ENCODE assay signal across 23 mouse cellular contexts in genomic region chr5:53296961-53297360, GRCm38 (mm10). TPM values are rescaled to one million over a fixed set of nuclear protein-coding genes. Genes with fewer than 3 reads are reported as not detected.
DNase-seq lines count a peak whose midpoint lies in the region; ATAC-seq and TF ChIP-seq lines count a peak whose summit lies in the region.
"Had no signal": no experiment of that assay in that cellular context is flagged by ENCODE, and none has a peak within 500 bp of the region (broad histone marks: within the 10 kb centered on the region; RNA-seq: fewer than 3 reads in every experiment).

No protein-coding gene starts in this region.

- no peak overlapping the region for H3K4me3 ChIP-seq in hindbrain, embryonic 14.5 days (replicated peaks; ENCODE audit: low read length)
- H3K4me3 ChIP-seq in gastrocnemius, adult 2 months, result no peak overlapping the region
- H3K4me3 ChIP-seq: forebrain, embryonic 10.5 days; heart, adult 2 months; hindbrain, embryonic 12.5 days; intestine, embryonic 15.5 days had no signal

- no peak; the same call in 1 of the 2 replicates for ATAC-seq in cerebellum, adult (ENCODE audit: insufficient number of reproducible peaks, low FRiP score, low TSS enrichment)
- no peak for ATAC-seq in hindbrain, embryonic 14.5 days (ENCODE audit: low FRiP score)
- ATAC-seq: forebrain, embryonic 14.5 days; forebrain, postnatal 0 days; hindbrain, embryonic 16.5 days; intestine, embryonic 15.5 days; Patski had no signal

- peak; percentile 25 for DNase-seq in cerebellum, adult 11 months
- peak; percentile 25 for DNase-seq in heart, adult 11 months
- DNase-seq in heart, adult 9 months (ENCODE audit: low spot score in 2 of 2), result no peak
- peak; percentile 65 to 71 for DNase-seq in cerebellum, postnatal 10 days
- peak; percentile 55 to 60 for DNase-seq in cerebellum, postnatal 36 days
- no peak for DNase-seq in hindbrain, embryonic 14.5 days (ENCODE audit: low spot score)
- DNase-seq in gastrocnemius, adult 2 months, result no peak
- DNase-seq: adrenal gland, postnatal 10 days; forebrain, postnatal 0 days; gastrocnemius, postnatal 25 days; heart, adult 2 months; kidney, adult 11 months; kidney, adult 9 months had no signal

- 93% methylated on average over 4 of the region's 4 CpGs for WGBS in hindbrain, embryonic 14.5 days

- no peaks in the 10 kb centered on the region for H3K9me3 ChIP-seq in hindbrain, embryonic 14.5 days (ENCODE audit: control insufficient read depth, low read length)
- H3K9me3 ChIP-seq: forebrain, embryonic 10.5 days; G1E; hindbrain, embryonic 12.5 days; intestine, embryonic 15.5 days had no signal

- H3K36me3 ChIP-seq in hindbrain, embryonic 14.5 days (replicated peaks; ENCODE audit: control insufficient read depth, insufficient read depth), result no peaks in the 10 kb centered on the region
- H3K36me3 ChIP-seq: forebrain, embryonic 10.5 days; G1E; hindbrain, embryonic 12.5 days; intestine, embryonic 15.5 days had no signal

- no peak overlapping the region for H3K9ac ChIP-seq in hindbrain, embryonic 14.5 days
- H3K9ac ChIP-seq: forebrain, postnatal 0 days; hindbrain, embryonic 12.5 days; intestine, embryonic 15.5 days had no signal

- no peaks in the 10 kb centered on the region for H3K4me1 ChIP-seq in hindbrain, embryonic 14.5 days (replicated peaks; ENCODE audit: control insufficient read depth, insufficient read depth, low read length)
- H3K4me1 ChIP-seq: intestine, embryonic 15.5 days had no signal

- H3K27me3 ChIP-seq in hindbrain, embryonic 14.5 days (ENCODE audit: control insufficient read depth, insufficient read depth, low read length), result no peaks in the 10 kb centered on the region
- H3K27me3 ChIP-seq: CH12.LX; hindbrain, embryonic 12.5 days; intestine, embryonic 15.5 days; Patski had no signal

- H3K27ac ChIP-seq in hindbrain, embryonic 14.5 days, result no peak overlapping the region
- H3K27ac ChIP-seq in gastrocnemius, adult 2 months, result no peak overlapping the region
- H3K27ac ChIP-seq: forebrain, embryonic 10.5 days; heart, adult 2 months; hindbrain, embryonic 12.5 days; intestine, embryonic 15.5 days had no signal

- intact Hi-C loops in gastrocnemius, adult 2 months (cut with DNase I), result no loop called here

- no peak overlapping the region for H3K4me2 ChIP-seq in hindbrain, embryonic 14.5 days (replicated peaks)
- H3K4me2 ChIP-seq: heart, embryonic 11.5 days; hindbrain, embryonic 12.5 days; intestine, embryonic 15.5 days had no signal

- no peak for TF ChIP-seq CTCF in gastrocnemius, adult 2 months (IDR thresholded peaks at IDR 0.05)

RNA-seq across cellular contexts. Expression of gene Smim20, which starts 30.1 kb away (rescaled TPM):
- 78.6 and 82.0 TPM in 2 replicates for polyA plus RNA-seq in hindbrain, embryonic 14.5 days (2014; fragmentation: Nextera tagmentation; extraction: Ambion mirVana)
- total RNA-seq in gastrocnemius, adult 2 months (2021), result 10 to 100 TPM; 55.5 to 67.5 TPM

Comparison
In these comparisons a context has a peak if more than half of its experiments do, and no peak if none do; other contexts are left out.
1. DNase-seq: peak in cerebellum, adult 11 months (single experiment), heart, adult 11 months (single experiment), cerebellum, postnatal 10 days (2 of 2) and cerebellum, postnatal 36 days (2 of 2); none in heart, adult 9 months (0 of 2), hindbrain, embryonic 14.5 days (single experiment) and gastrocnemius, adult 2 months (single experiment).